Mouse (Mus musculus) ES-CJ7 (cell line): ENCODE measurements around the gene Mex3d.

Experiments
- DNase-seq: peaks from one replicate; pipeline ENCODE4 v3.0.0; 2011; ENCODE audit warnings: low read depth, low spot score

Mex3d gene

DNA sequence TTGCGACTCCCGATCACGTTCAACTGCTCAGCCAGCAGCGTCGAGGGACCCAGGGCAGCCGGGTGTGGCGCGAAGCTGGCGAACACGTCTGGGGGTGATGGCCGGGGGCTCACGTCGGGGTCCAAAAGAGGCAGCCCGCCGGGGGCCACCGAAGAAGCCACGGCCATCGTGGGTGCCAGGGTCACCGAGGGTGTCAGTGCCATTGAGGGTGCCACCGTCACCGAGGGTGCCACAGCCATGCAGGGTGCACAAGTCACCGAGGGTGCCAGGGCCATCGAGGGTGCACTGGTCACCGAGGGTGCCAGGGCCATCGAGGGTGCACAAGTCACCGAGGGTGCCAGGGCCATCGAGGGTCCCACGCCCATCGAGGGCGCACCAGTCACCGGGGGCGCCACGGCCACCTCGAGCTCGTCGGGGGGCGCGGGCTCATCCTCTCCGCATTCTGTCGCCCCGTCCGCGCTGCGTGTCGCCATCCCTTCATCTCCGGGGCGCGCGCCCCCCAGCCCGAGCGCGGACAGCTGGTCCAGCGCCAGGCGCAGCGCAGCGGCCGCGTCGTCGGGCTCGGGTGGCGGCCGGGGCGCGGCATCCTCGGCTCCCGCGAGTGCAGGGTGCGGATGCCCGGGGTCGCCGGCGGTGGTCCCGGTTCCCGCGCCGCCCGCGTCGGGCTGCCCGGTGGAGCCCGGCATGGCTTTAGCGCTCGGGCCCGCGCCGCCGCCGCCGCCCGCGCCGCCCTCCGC, 556 bp downstream of the Mex3d start:
- DNase-seq, result no peak

- DNase-seq, result no peak
Measured at GRCm38 (mm10) chr10:80385811-80386734, 1.4 kb downstream of the Mex3d start.

DNA sequence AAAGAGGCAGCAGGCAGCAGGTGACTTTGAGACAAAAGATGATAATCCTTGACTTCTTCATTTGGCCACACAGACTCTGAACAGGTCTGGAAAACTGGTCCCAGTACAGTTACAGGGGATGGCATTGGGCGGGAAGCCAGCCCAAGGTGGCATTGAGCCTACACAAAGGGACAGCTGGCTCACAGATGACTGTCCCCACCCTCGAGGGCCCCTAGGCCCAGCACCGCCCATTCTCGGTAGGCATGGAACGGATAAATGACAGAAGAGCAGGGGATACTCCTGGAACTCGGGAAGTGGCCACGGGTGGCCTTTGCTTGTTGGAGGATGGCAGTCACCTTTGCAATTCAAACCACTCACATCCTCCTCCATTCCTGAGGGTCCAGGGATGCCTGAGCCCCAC, 2.1 kb downstream of the Mex3d start:
- DNase-seq, result no peak

GRCm38 (mm10) chr10:80384709-80385108, 2.8 kb downstream of the Mex3d start:
- no peak for DNase-seq

DNA sequence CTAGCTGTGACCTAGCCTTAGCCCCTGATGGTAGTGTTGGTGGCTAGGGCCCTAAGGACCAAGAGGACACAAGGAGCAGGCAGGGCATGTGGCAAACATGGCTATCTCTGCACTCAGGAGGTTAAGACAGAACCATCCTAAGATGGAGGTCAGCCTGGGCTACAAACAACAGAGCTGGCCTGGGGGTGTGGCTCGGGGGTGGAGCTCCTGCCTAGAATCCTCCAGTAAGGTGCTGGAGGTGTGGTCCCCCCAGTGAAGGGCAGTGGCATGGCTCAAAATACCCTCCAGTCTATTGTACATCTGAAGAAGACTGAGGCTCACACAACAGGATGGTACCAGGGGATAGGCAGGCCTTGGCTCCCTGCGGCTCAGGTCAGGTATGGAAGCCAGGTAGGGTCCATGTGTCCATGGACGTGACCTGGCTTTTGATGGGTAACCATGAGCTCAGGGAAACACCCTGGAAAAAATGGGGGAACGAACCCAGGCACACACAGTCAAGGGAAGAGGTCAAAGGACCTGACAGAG, 3.3 kb downstream of the Mex3d start:
- DNase-seq, result no peak

DNA sequence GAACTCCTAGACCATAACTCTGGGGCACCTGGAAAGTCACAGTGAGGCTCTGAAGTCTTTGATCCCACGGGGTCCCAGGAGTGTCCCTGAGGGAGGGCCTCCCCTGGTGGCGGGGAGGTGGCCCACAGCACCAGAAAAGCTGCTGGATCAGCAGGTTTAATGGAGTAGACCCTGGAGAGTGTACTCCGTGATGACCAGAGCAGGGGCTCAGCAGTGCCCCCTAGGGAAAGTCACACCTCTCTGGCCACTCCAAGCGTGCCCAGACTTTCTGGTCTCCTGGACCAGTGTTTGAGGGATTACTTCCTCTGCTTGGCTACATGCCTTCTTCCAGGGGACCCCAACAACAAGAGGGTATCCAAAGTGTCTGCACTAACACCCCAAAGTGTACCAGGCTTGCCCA, 4.0 kb downstream of the Mex3d start:
- DNase-seq, result no peak

DNA sequence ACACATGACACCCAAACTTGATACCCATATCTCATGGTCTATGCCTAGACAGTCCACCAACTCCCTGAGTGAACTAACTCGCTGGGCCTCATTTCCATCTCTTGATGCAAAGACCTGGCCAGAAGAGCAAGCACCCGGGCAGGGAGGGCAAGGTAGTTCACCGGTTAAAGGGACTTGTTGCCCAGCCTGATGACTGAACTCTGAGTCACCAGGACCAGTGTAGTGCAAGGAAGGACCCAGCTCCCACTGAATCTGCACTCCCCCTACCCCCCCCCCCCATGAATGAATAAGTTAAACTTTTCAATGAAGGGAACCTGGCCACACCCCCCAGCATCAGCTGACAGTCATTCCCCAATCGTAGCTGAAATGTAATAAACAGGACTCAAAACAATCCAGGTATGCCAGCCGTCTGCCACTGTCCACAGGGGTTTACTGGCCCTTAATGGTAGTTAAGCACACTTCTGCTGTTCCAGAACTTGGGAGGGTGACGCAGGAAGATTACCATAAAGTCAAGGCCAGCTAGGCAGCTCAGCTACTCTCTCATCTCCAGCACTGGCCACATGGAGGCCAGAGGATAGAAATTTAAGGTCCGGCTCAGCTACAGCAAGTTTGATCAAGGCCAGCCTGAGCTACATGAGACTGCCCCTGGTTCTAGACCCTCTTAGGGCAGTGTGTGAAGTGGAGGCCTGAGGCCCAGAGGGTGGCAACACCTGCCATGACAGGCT, 4.7 kb downstream of the Mex3d start:
- no peak for DNase-seq

- DNase-seq, result no peak
Measured at GRCm38 (mm10) chr10:80377716-80378115, 9.7 kb downstream of the Mex3d start.

- peak; percentile 95 for DNase-seq
Measured at GRCm38 (mm10) chr10:80376160-80376559, 11.3 kb downstream of the Mex3d start.

DNA sequence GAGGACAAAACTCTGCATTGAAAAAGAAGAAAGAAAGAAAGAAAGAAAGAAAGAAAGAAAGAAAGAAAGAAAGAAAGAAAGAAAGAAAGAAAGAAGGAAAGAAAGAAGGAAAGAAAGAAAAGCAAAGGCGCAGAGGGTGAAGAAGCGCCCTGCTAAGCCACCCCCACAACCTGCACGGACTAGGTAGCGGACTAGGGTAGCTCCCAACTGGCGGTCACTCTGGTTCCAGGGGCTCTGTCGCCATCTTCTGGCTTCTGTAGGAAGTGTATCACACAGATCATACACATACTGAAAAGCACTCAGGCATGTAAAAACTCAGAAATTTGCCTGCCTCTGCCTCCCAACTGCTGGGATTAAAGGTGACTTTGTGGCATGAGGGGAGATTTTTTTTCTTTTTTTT, 13.4 kb downstream of the Mex3d start:
- peak; percentile 83 for DNase-seq

DNA sequence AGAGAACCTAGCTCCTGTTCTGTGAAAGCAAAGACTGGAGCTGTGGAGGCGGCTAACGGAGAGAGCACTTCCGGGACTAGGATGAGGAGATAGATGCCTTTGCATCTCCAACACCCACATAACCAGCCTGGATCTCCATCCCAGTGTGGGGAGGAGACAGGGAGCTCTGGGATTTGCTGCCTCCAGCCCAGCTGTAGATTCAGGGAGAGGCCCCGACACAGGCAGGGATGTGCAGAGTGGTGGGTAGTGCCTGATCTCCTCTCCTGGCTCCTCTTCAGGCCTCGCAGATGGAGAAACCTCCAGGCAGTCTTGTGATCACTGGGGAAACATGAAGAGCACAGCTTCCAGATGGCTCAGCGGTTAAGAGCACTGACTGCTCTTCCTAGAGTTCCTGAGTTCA, 14.8 kb downstream of the Mex3d start:
- no peak for DNase-seq

DNA sequence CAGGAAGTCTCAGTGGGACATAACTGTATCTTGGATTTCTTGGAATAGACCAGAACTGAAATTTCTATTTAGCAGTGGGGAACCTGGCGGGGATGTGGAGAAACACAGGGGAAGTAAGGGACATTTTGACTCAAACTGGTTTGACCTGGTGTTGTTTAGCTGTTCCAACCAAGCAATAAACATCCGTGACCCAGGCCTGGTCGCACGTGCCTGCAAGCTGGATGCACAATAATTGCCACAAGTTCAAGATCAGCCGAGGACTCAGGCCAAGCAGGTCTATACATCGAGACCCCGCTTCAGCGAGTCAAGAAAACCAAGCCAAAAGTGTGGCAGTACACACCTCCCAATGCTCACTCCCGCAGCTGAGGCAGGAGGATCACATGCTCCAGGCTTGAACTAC, 15.5 kb downstream of the Mex3d start:
- no peak for DNase-seq

DNA sequence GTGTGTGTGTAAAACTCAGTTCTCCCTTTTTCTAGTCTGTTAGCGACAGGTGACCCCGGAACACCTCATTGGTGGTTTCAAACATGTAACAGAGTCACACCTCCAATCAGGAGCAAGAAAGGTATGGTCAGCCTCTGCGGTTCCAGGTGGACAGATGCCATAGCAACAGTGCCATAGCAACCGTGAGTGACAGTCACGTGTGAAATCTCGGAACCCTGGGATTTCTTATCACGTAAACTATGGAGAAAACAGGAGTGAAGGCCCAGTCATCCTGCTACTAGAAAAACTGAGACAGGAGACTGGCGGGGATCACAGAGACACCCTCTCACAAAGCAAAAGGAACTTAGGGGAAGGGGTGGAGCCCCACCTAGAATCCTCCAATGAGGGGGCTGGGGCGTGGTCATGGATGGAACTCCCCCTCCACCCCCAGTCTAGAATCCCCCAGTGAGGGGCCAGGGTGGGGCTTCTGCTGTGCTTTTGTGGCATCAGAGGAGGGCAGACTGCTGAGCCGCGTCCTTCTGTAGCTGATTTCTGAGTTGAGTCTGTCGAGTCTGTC, 16.0 kb downstream of the Mex3d start:
- peak; percentile 83 for DNase-seq

- peak; percentile 80 for DNase-seq
Measured at GRCm38 (mm10) chr10:80369995-80370747, 17.3 kb downstream of the Mex3d start.

DNA sequence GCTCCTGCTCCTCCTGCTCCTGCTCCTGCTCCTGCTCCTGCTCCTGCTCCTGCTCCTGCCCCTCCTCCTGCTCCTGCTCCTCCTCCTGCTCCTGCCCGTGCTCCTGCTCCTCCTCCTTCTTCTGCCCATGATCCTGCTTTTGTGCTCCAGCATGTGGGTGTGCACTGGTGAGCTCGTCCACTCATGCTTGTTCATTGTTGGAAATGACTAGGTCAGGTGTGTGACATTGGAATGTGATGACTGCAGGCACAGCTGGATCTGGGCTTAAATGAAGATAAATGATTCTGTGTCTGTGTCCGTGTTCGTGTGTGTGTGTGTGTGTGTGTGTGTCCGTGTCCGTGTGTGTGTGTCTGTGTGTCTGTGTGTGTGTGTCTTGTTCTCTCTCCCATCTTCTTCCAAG, 19.1 kb downstream of the Mex3d start:
- DNase-seq, result no peak

DNA sequence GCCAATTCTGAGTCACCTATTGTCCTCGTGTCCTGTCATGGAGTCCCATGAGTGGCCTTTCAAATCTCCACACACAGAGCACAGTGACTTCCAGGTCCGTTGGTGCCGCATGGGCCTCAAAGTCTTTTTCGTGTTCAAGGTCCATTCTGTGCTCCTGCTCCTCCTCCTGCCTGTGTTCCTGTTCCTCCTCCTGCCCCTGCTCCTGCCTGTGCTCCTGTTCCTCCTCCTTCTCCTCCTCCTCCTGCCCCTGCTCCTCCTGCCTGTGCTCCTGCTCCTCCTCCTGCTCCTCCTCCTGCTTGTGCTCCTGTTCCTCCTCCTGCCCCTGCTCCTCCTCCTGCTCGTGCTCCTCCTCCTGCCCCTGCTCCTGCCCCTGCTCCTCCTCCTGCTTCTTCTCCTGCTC, 19.5 kb downstream of the Mex3d start:
- DNase-seq, result no peak

DNA sequence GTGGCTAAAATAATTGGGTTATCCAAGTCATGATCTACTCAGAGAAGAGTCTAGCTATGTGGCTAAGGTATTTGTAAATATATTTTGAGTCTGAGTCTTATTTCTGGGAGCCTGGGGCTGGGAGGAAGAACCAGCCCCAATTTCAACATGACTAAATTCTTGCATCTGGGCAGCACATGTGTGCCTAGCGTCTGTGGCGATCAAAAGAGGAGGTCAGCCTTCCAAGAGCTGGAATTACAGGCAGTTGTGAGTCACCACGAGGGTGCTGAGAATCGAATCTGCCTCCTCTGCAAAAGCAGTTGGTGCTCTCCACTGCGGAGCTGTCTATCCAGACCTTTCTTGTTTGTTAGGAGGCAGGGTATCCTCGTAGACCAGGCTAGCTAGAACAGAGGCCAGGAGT, 21.7 kb downstream of the Mex3d start:
- no peak for DNase-seq

- DNase-seq, result no peak
Measured at GRCm38 (mm10) chr10:80363734-80364133, 23.7 kb downstream of the Mex3d start.

DNA sequence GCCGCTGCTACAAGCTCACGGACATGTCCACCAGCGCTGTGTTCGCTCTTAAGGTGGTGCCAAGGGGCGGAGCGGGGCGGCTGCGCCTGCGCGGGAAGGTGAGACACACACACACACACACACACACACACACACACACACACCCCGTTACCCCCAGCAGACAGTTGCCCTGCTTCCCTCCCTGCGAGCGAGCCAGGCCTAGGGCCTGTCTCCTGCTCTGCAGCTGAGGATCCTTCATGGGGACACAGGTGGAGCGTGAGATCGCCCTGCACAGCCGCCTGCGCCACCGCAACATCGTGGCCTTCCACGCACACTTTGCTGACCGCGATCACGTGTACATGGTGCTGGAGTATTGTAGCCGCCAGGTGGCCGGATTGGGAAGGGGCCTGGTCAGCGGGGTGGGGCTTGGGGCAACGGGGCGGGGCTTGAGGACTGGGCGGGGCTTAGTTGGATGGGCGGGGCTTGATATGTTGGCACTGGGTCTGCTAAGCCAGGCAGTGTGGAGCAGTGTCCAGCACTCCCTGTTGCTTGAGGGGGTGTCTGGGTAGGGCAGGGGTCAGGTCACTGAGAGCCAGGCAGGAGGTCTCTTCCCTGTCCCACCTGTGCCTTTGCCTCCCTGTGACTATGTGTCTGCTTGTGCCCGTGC, 29.3 kb downstream of the Mex3d start:
- DNase-seq, result peak; percentile 61

GRCm38 (mm10) chr10:80357336-80357735, 30.1 kb downstream of the Mex3d start:
- no peak for DNase-seq
